Mouse (Mus musculus) limb, embryonic 10.5 days (tissue): Measurements from ENCODE around the gene Sdf4. TPM values are rescaled to one million over a fixed set of nuclear protein-coding genes. Genes with fewer than 3 reads are reported as not detected.

Experiments
- DNase-seq: peaks from one replicate; pipeline ENCODE4 v3.0.0-alpha.2; 2017; ENCODE audit warnings: low spot score
- H3K27ac ChIP-seq: fragments of 300-500 bp; sonication (generic); 2 replicates; pipeline ENCODE4 v1.5.1; 2016; ENCODE audit warnings: mild to moderate bottlenecking
- H3K27me3 ChIP-seq: fragments of 300-500 bp; sonication (generic); 2 replicates; pipeline ENCODE4 v1.6.1; 2016; ENCODE audit warnings: low read depth, mild to moderate bottlenecking; ENCODE audit not compliant: poor library complexity, severe bottlenecking
- H3K36me3 ChIP-seq: fragments of 300-500 bp; sonication (generic); 2 replicates; pipeline ENCODE4 v1.6.1; 2016; ENCODE audit warnings: mild to moderate bottlenecking, moderate library complexity
- H3K4me1 ChIP-seq: fragments of 300-500 bp; sonication (generic); 2 replicates; pipeline ENCODE4 v1.6.1; 2016
- H3K4me3 ChIP-seq: fragments of 300-500 bp; sonication (generic); 2 replicates; pipeline ENCODE4 v1.5.1; 2016; ENCODE audit warnings: mild to moderate bottlenecking, moderate library complexity
- H3K9me3 ChIP-seq: fragments of 300-500 bp; sonication (generic); replicated peaks from 2 replicates; pipeline ENCODE4 v1.6.1; 2016; ENCODE audit warnings: mild to moderate bottlenecking
- WGBS: fragments of 180-500 bp; shearing (Covaris S2); methylation state at CpG from one replicate; pipeline ENCODE4 v1.1.7; 2016; 5-methylcytosine and 5-hydroxymethylcytosine counted together
- polyA plus RNA-seq: library from polyadenylated mRNA; unstranded; fragments of >200 nt; fragmentation: Nextera tagmentation; extraction: Ambion mirVana; gene quantifications from 2 replicates; pipeline ENCODE4 v1.2.1, GENCODE M21; 2016

Sdf4 gene
- polyA plus RNA-seq, 1 experiment from 2014 or later = 149 TPM

DNA sequence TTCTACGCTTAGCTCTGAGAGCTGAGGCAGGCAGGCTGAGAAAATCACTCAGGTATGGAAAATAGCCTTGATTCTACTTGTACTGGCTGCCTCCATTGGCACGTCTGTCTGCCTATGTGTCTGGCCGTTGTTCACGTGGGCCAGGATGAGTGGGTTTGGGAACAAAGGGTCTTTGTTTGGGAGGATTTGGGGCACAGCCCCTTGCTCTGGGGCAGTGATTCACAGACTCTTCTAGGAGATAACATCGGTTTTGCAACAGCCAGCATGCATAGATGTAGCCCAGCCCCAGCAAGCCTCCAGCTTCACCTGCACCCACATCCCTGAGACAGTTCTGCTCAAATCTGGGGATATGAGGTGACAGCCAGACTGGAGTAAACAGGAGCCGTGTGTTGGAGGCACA, 20.0 kb upstream of the Sdf4 start:
- Histone ChIP-seq H3K4me1 (no peaks in the 10 kb centered on the region), H3K27ac (no peak overlapping the region), H3K9me3 (no peaks in the 10 kb centered on the region), H3K27me3 (no peaks in the 10 kb centered on the region), H3K4me3 (no peak overlapping the region), H3K36me3 (no peaks in the 10 kb centered on the region)
- WGBS = 85% methylated on average over 6 of the region's 6 CpGs
- DNase-seq = no peak

- Histone ChIP-seq H3K4me1 (no peaks in the 10 kb centered on the region), H3K36me3 (no peaks in the 10 kb centered on the region), H3K27ac (no peak overlapping the region), H3K4me3 (no peak overlapping the region), H3K27me3 (no peaks in the 10 kb centered on the region), H3K9me3 (no peaks in the 10 kb centered on the region)
- no peak for DNase-seq
- WGBS = 73% methylated on average over 2 of the region's 2 CpGs
Measured at GRCm38 (mm10) chr4:155973239-155973638, 19.4 kb upstream of the Sdf4 start.

GRCm38 (mm10) chr4:155981436-155982082, 11.1 kb upstream of the Sdf4 start:
- no peaks in the 10 kb centered on the region for H3K9me3 ChIP-seq
- no peaks in the 10 kb centered on the region for H3K27me3 ChIP-seq
- 80% methylated on average over 12 of the region's 12 CpGs for whole genome bisulfite sequencing
- no peak for DNase-seq
- no peaks in the 10 kb centered on the region for H3K36me3 ChIP-seq
- H3K27ac ChIP-seq = no peak overlapping the region
- H3K4me3 ChIP-seq = no peak overlapping the region
- H3K4me1 ChIP-seq = no peaks in the 10 kb centered on the region

GRCm38 (mm10) chr4:155983788-155984187, 8.9 kb upstream of the Sdf4 start:
- Histone ChIP-seq H3K4me1 (no peaks in the 10 kb centered on the region), H3K27me3 (no peaks in the 10 kb centered on the region), H3K4me3 (no peak overlapping the region), H3K36me3 (no peaks in the 10 kb centered on the region), H3K27ac (no peak overlapping the region), H3K9me3 (no peaks in the 10 kb centered on the region)
- 23% methylated on average over 2 of the region's 2 CpGs for WGBS
- no peak for DNase-seq

DNA sequence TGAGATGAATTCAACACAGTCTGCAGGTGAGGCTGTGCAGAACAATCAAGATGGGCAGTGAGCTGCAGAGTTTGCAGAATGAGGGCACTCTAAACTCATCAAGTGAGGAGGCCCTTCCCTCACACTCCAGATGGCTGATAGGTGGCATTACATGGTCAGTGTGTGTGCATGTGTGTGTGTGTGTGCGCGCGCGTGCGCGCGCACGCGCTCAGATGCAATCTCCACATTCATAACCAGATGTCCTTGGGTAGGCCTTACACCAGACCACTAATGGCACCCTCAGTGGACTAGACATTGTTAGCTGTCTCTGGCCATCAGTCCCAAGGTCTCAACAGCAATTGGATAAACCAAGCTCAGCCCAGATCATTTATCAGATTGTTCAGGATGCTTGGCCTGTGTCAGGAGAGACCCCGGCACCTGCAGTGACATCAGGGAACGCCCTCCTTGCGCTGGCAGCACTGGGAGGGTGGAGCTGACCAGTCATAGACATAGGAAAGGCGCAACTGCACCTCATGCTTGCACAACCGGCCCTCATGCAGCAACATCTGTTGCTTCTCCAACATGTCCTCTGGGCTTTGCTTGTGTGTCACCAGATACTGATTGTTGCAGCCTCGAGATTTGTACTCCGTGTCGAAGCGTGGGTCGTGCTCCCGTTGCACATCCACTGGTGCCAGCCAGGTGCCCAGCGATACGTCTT, 1.3 kb upstream of the Sdf4 start:
- no peak for DNase-seq
- Histone ChIP-seq H3K4me3 (peak overlapping the region; percentile 91), H3K4me1 (peaks cover 24% of the 10 kb centered on the region), H3K27ac (peak overlapping the region; percentile 97), H3K9me3 (no peaks in the 10 kb centered on the region), H3K36me3 (peaks cover 28% of the 10 kb centered on the region), H3K27me3 (no peaks in the 10 kb centered on the region)
- 90% methylated on average over 22 of the region's 22 CpGs for WGBS

- Histone ChIP-seq H3K27ac (peak overlapping the region; percentile 97), H3K4me3 (peak overlapping the region; percentile 91), H3K27me3 (no peaks in the 10 kb centered on the region), H3K9me3 (no peaks in the 10 kb centered on the region), H3K36me3 (peaks cover 34% of the 10 kb centered on the region), H3K4me1 (peaks cover 24% of the 10 kb centered on the region)
- WGBS = 23% methylated on average over 37 of the region's 37 CpGs
- no peak for DNase-seq
Measured at GRCm38 (mm10) chr4:155991908-155992230, 803 bp upstream of the Sdf4 start.

DNA sequence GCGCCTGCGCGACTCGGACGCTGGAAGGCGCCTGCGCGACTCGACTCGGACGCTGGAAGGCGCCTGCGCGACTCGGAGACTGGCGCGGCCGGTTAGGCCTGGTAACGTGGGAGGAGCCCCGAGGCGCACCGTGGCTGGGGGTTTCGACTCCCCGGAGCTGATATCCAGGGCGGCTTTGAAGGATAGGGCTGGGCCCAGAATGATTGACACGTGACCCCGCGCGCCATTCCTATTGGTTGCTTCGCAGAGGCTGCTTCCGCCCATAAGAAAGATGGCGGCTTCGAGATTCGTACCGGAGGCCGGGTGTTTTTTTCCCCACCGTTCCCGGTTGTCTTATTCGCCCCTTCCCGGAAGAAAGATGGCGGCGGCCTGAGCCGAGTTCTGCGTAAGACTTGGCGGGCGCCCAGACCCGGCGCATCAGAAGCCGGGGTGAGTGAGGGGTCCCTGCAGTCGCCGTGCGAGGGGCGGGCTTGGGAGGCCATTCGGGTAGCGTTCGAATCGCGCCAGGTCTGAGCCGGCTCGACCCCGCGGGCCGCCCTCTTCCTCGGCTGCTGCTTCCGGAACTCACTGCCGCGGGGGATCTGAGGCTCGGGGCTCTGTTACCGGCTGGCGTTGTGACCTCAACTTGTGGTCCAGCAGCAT, 355 bp downstream of the Sdf4 start:
- peak; percentile 96 for DNase-seq
- peak overlapping the region; percentile 97 for H3K27ac ChIP-seq
- no peaks in the 10 kb centered on the region for H3K27me3 ChIP-seq
- H3K9me3 ChIP-seq = no peaks in the 10 kb centered on the region
- H3K36me3 ChIP-seq = peaks cover 45% of the 10 kb centered on the region
- H3K4me3 ChIP-seq = peak overlapping the region; percentile 91
- peaks cover 24% of the 10 kb centered on the region for H3K4me1 ChIP-seq
- under 1% methylated on average over 69 of the region's 70 CpGs for WGBS

- Histone ChIP-seq H3K9me3 (no peaks in the 10 kb centered on the region), H3K4me3 (peak overlapping the region; percentile 91), H3K36me3 (peaks cover 51% of the 10 kb centered on the region), H3K4me1 (peaks cover 24% of the 10 kb centered on the region), H3K27ac (peak overlapping the region; percentile 97), H3K27me3 (no peaks in the 10 kb centered on the region)
- no peak for DNase-seq
- 5% methylated on average over 15 of the region's 15 CpGs for WGBS
Measured at GRCm38 (mm10) chr4:155993606-155994005, 934 bp downstream of the Sdf4 start.

DNA sequence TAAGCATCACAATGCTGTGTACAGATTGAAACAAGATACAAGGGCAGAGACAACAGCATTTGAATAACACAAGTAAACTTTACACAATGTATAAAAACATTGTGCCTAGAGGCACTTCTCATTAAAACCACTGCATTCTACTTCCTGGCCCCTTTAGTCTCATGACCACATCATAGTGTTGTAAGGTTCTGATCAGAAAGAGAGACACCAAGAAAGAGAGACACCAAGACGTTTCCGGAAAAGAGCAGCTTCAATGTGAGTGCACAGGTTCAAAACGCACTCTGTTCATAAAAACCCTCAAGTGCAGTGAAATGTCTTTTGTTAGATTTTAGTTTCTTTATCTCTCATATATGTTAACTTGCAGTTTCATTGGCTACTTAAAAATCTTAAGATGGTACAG, 11.4 kb downstream of the Sdf4 start:
- peaks cover 96% of the 10 kb centered on the region for H3K36me3 ChIP-seq
- H3K27ac ChIP-seq = no peak overlapping the region
- H3K4me3 ChIP-seq = no peak overlapping the region
- 95% methylated on average over 3 of the region's 3 CpGs for WGBS
- H3K4me1 ChIP-seq = no peaks in the 10 kb centered on the region
- DNase-seq = no peak
- no peaks in the 10 kb centered on the region for H3K27me3 ChIP-seq
- H3K9me3 ChIP-seq = no peaks in the 10 kb centered on the region

DNA sequence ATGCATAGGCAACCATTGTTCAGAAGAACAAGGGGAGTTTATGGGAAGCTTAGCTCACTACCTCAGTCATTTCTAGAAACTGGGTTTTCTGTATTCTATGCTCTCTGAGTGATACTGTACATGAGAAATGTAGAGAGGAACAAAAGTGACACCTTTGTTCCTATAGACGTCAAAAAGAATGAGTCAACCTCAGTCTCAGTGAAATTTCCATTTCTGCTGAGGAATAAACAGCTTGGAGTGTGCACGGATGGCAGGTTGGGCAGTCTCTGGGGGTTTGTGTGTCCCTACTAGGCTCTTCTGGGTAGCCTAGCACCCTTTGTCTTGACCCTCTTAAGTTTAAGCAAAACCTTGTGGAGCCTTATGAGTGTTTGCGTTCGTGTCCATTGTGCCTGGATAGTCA, 15.7 kb downstream of the Sdf4 start:
- H3K27me3 ChIP-seq = no peaks in the 10 kb centered on the region
- H3K4me1 ChIP-seq = no peaks in the 10 kb centered on the region
- H3K27ac ChIP-seq = no peak overlapping the region
- DNase-seq = no peak
- H3K4me3 ChIP-seq = no peak overlapping the region
- WGBS = 94% methylated on average over 4 of the region's 4 CpGs
- no peaks in the 10 kb centered on the region for H3K9me3 ChIP-seq
- H3K36me3 ChIP-seq = peaks cover 96% of the 10 kb centered on the region

GRCm38 (mm10) chr4:156013637-156014036, 21.0 kb downstream of the Sdf4 start, which contains the start of gene Tnfrsf4:
Tnfrsf4 (plus strand) TSS chr4:156013843.
- peaks cover 75% of the 10 kb centered on the region for H3K36me3 ChIP-seq
- H3K4me1 ChIP-seq = no peaks in the 10 kb centered on the region
- 84% methylated on average over 8 of the region's 8 CpGs for WGBS
- no peak for DNase-seq
- H3K27me3 ChIP-seq = no peaks in the 10 kb centered on the region
- no peak within 1 kb of the TSS for H3K27ac ChIP-seq
- no peak within 1 kb of the TSS for H3K4me3 ChIP-seq
- H3K9me3 ChIP-seq = no peaks in the 10 kb centered on the region

GRCm38 (mm10) chr4:156014436-156014835, 21.8 kb downstream of the Sdf4 start:
- Histone ChIP-seq H3K27me3 (no peaks in the 10 kb centered on the region), H3K9me3 (no peaks in the 10 kb centered on the region), H3K4me3 (no peak overlapping the region), H3K36me3 (peaks cover 67% of the 10 kb centered on the region), H3K27ac (no peak overlapping the region), H3K4me1 (no peaks in the 10 kb centered on the region)
- WGBS = 86% methylated on average over 2 of the region's 2 CpGs
- no peak for DNase-seq

DNA sequence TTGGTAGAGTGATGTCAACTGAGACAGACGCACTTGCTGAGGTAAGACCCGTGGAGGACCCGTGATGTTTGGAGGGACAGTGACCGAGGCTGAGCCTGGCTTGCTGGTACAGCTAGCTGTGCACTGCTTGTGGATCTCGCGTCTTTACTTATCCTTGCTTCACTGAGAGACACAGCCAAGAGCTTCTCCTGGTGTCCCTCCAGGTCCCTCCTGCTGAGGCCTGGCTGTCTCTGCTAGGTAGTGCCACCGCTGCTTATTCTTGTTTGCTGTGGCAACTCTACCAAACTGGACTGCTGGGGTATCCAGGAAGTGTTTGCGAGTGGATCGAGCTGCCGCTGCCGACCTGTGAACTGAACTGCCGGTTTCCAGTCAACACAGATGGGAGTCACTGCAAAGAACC, 27.1 kb downstream of the Sdf4 start:
- H3K27ac ChIP-seq = no peak overlapping the region
- H3K27me3 ChIP-seq = no peaks in the 10 kb centered on the region
- H3K4me1 ChIP-seq = no peaks in the 10 kb centered on the region
- no peak overlapping the region for H3K4me3 ChIP-seq
- 90% methylated on average over 12 of the region's 12 CpGs for WGBS
- no peaks in the 10 kb centered on the region for H3K9me3 ChIP-seq
- peaks cover 29% of the 10 kb centered on the region for H3K36me3 ChIP-seq
- no peak for DNase-seq
